Mouse (Mus musculus): Measurements from ENCODE around the gene P2ry14. TPM values are rescaled to one million over a fixed set of nuclear protein-coding genes. Genes with fewer than 3 reads are reported as not detected.

P2ry14 gene
- polyA plus RNA-seq, 1 experiment from 2014 or later = 20.3 TPM

- no peak for ATAC-seq
- 89% methylated on average over 4 of the region's 4 CpGs for WGBS
- no peaks in the 10 kb centered on the region for H3K36me3 ChIP-seq (ENCODE audit: control insufficient read depth, insufficient read depth)
These were observed 46.0 kb downstream of the P2ry14 start for GRCm38 (mm10) chr3:59107439-59107838.

GRCm38 (mm10) chr3:59104462-59104861, 49.0 kb downstream of the P2ry14 start:
- no peaks in the 10 kb centered on the region for H3K9me3 ChIP-seq (ENCODE audit: control insufficient read depth)
- no peaks in the 10 kb centered on the region for H3K36me3 ChIP-seq (ENCODE audit: control insufficient read depth, insufficient read depth)
- no peak overlapping the region for H3K27ac ChIP-seq (ENCODE audit: low read depth, low read length)
- WGBS = 62% methylated on average over 4 of the region's 4 CpGs
- H3K4me1 ChIP-seq (replicated peaks; ENCODE audit: control insufficient read depth, insufficient read depth, low read length) = no peaks in the 10 kb centered on the region
- no peak for ATAC-seq
- H3K4me2 ChIP-seq (replicated peaks; ENCODE audit: low read depth) = no peak overlapping the region
- H3K27me3 ChIP-seq (replicated peaks; ENCODE audit: control insufficient read depth, insufficient read depth, low read length) = no peaks in the 10 kb centered on the region
- TF ChIP-seq CTCF (IDR thresholded peaks at IDR 0.05; ENCODE audit: low read depth) = no peak
- H3K4me3 ChIP-seq (ENCODE audit: low read depth, low read length) = no peak overlapping the region
- H3K9ac ChIP-seq (ENCODE audit: low read depth, low read length) = no peak overlapping the region

More at GRCm38 (mm10) chr3:59107439-59107838, 46.0 kb downstream of the P2ry14 start:
- H3K9me3 ChIP-seq (ENCODE audit: control insufficient read depth) = no peaks in the 10 kb centered on the region
- H3K4me3 ChIP-seq (ENCODE audit: low read depth, low read length) = no peak overlapping the region
- H3K9ac ChIP-seq (ENCODE audit: low read depth, low read length) = no peak overlapping the region
- no peaks in the 10 kb centered on the region for H3K4me1 ChIP-seq (replicated peaks; ENCODE audit: control insufficient read depth, insufficient read depth, low read length)
- no peak overlapping the region for H3K27ac ChIP-seq (ENCODE audit: low read depth, low read length)
- no peak for TF ChIP-seq CTCF (IDR thresholded peaks at IDR 0.05; ENCODE audit: low read depth)
- no peak overlapping the region for H3K4me2 ChIP-seq (replicated peaks; ENCODE audit: low read depth)
- no peaks in the 10 kb centered on the region for H3K27me3 ChIP-seq (replicated peaks; ENCODE audit: control insufficient read depth, insufficient read depth, low read length)

DNA sequence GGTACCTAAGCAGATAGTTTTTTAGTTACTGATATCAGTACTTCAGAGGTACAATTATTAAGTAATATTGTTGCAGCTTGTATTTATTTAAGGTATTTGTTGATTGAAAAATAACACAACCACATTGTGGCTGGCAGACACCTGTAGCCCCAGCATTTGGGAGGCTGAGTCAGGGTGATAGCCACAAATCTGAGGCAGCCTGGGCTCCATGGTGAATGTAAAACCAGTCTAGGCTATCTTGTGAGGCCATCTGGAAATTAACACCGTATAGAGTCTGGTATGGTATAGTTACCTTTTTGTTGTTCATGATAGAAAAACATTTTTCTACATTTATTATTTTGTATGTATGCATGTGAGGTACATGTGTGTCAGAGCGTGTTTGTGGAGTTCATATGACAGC, 51.3 kb downstream of the P2ry14 start:
- ATAC-seq = no peak
- H3K4me2 ChIP-seq (replicated peaks; ENCODE audit: low read depth) = no peak overlapping the region
- no peak overlapping the region for H3K4me3 ChIP-seq (ENCODE audit: low read depth, low read length)
- no peaks in the 10 kb centered on the region for H3K36me3 ChIP-seq (ENCODE audit: control insufficient read depth, insufficient read depth)
- WGBS = 94% methylated on average over 2 of the region's 2 CpGs
- H3K4me1 ChIP-seq (replicated peaks; ENCODE audit: control insufficient read depth, insufficient read depth, low read length) = no peaks in the 10 kb centered on the region
- H3K27ac ChIP-seq (ENCODE audit: low read depth, low read length) = no peak overlapping the region
- no peak overlapping the region for H3K9ac ChIP-seq (ENCODE audit: low read depth, low read length)
- TF ChIP-seq CTCF (IDR thresholded peaks at IDR 0.05; ENCODE audit: low read depth) = no peak
- H3K9me3 ChIP-seq (ENCODE audit: control insufficient read depth) = no peaks in the 10 kb centered on the region
- H3K27me3 ChIP-seq (replicated peaks; ENCODE audit: control insufficient read depth, insufficient read depth, low read length) = no peaks in the 10 kb centered on the region

DNA sequence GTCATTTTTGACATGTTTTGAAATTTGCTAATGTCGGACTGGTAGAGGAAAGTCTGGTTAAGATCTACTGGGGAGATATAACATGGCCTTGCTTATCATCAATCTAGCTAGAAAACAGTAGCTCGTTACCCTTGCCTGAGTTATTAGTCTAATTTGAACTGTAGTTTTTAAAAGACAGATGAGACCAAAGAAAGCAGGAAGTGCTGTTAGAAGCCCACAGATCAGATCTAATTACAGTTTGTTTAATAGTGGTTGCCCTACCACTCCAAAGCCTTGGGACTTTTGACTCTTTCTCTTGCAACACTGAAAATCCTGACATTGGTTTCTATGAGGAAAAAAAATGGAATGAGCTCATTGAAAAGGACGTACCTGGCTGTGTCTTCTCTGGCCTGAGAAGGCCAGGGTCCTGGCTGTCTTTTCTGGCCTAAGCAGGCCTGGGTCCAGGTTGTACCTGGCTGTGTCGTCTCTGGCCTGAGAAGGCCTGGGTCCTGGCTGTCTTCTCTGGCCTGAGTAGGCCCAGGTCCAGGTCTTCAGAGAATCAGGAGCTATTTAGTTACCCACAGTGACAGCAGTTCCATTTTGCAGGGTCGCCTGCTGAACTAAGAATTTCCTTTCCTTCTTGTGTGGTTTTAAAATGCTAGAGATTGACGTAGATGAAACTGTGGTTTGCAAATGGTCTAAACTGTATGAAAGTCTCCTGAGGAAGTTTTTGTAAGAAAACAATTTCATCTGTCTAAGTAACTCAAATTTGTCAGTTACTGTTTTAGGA, 52.0 kb downstream of the P2ry14 start, which contains the start of gene Gpr171:
Gpr171 (minus strand) TSS at position 604 of the 769 bp plus-strand sequence.
- whole genome bisulfite sequencing = 71% methylated on average over 6 of the region's 6 CpGs
- H3K27me3 ChIP-seq (replicated peaks; ENCODE audit: control insufficient read depth, insufficient read depth, low read length) = no peaks in the 10 kb centered on the region
- H3K36me3 ChIP-seq (ENCODE audit: control insufficient read depth, insufficient read depth) = no peaks in the 10 kb centered on the region
- H3K4me2 ChIP-seq (replicated peaks; ENCODE audit: low read depth) = no peak within 1 kb of the TSS
- no peak within 1 kb of the TSS for H3K9ac ChIP-seq (ENCODE audit: low read depth, low read length)
- no peak for ATAC-seq
- H3K4me1 ChIP-seq (replicated peaks; ENCODE audit: control insufficient read depth, insufficient read depth, low read length) = no peaks in the 10 kb centered on the region
- no peak for TF ChIP-seq CTCF (IDR thresholded peaks at IDR 0.05; ENCODE audit: low read depth)
- H3K4me3 ChIP-seq (ENCODE audit: low read depth, low read length) = no peak within 1 kb of the TSS
- no peak within 1 kb of the TSS for H3K27ac ChIP-seq (ENCODE audit: low read depth, low read length)
- H3K9me3 ChIP-seq (ENCODE audit: control insufficient read depth) = no peaks in the 10 kb centered on the region

GRCm38 (mm10) chr3:59098540-59098939, 54.9 kb downstream of the P2ry14 start:
- Histone ChIP-seq H3K9me3 (ENCODE audit: control insufficient read depth) (no peaks in the 10 kb centered on the region), H3K27ac (ENCODE audit: low read depth, low read length) (no peak overlapping the region), H3K27me3 (replicated peaks; ENCODE audit: control insufficient read depth, insufficient read depth, low read length) (no peaks in the 10 kb centered on the region), H3K36me3 (ENCODE audit: control insufficient read depth, insufficient read depth) (no peaks in the 10 kb centered on the region), H3K4me1 (replicated peaks; ENCODE audit: control insufficient read depth, insufficient read depth, low read length) (no peaks in the 10 kb centered on the region), H3K4me2 (replicated peaks; ENCODE audit: low read depth) (no peak overlapping the region), H3K9ac (ENCODE audit: low read depth, low read length) (no peak overlapping the region), H3K4me3 (ENCODE audit: low read depth, low read length) (no peak overlapping the region)
- TF ChIP-seq CTCF (IDR thresholded peaks at IDR 0.05; ENCODE audit: low read depth) = no peak
- no peak for ATAC-seq
- WGBS = 84% methylated on average over 10 of the region's 10 CpGs

DNA sequence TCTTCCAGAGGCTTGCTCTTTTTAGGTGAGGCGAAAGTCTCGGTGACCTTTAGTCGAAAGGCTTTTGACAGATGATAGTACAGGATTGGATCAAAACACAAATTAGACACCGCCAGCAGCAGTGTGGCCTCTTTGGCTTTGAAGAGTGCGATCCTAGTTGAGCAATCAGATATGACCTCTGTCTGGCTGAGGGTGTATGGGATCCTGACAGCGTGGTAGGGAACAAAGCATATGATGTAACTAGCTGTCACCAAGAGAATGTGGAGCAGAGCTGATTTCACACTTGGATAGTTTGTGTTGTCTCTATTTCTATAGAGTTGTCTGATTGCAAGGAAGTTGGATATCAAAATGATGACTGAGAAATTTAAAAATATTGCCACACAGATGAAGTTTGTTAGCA, 56.0 kb downstream of the P2ry14 start:
- Histone ChIP-seq H3K4me3 (ENCODE audit: low read depth, low read length) (no peak overlapping the region), H3K4me1 (replicated peaks; ENCODE audit: control insufficient read depth, insufficient read depth, low read length) (no peaks in the 10 kb centered on the region), H3K9ac (ENCODE audit: low read depth, low read length) (no peak overlapping the region), H3K36me3 (ENCODE audit: control insufficient read depth, insufficient read depth) (no peaks in the 10 kb centered on the region), H3K4me2 (replicated peaks; ENCODE audit: low read depth) (no peak overlapping the region), H3K9me3 (ENCODE audit: control insufficient read depth) (no peaks in the 10 kb centered on the region), H3K27ac (ENCODE audit: low read depth, low read length) (no peak overlapping the region), H3K27me3 (replicated peaks; ENCODE audit: control insufficient read depth, insufficient read depth, low read length) (no peaks in the 10 kb centered on the region)
- no peak for TF ChIP-seq CTCF (IDR thresholded peaks at IDR 0.05; ENCODE audit: low read depth)
- ATAC-seq = no peak
- WGBS = 83% methylated on average over 6 of the region's 6 CpGs

Data from intestine, postnatal 0 days (tissue).